Mouse (Mus musculus): ENCODE data around the gene Zswim1. TPM values are rescaled to one million over a fixed set of nuclear protein-coding genes. Genes with fewer than 3 reads are reported as not detected.

The Zswim1 gene
- polyA plus RNA-seq, 1 experiment: 7.7 TPM

DNA sequence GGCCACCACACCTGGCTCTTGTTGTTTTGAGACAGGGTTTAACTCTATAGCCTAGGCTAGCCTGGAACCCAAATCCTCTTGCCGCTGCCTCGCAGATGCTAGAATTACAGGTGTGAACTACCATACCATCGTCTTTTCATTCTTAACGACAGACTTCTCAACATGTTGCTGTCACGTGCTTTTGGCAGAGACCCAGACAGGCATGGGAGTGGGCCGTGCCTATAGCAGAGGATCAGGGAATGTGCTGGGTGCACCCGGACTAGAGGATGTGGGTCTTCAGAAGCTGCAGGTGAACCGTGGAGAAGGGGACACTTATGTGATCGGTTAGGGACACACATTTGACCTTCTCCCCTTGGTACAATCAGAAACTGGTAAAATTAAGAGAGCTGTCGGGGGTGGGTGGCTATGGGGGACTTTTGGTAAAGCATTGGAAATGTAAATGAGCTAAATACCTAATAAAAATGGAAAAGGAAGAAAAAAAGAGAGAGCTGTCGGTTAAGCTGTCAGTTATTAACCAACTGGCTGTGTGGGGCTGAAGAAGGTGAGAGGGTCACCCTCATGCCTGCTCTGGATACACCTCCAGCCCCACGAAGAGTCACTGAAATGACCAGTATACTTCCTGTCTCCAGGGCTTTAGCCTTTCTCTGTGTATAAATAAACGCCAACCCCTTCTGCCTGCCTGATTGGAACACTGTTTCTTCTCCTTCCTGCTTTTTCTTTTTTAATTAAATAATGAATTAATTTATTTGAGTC lies 22.1 kb upstream of the Zswim1 start:
- no peak for TF ChIP-seq POLR2A (IDR thresholded peaks at IDR 0.05; ENCODE audit: low read depth, low read length)
- TF ChIP-seq CTCF (IDR thresholded peaks at IDR 0.05; ENCODE audit: extremely low read depth, insufficient read depth, insufficient read length, insufficient replicate concordance): no peak
- H3K4me3 ChIP-seq (ENCODE audit: extremely low read depth, insufficient read depth, insufficient read length): no peak overlapping the region
- WGBS: 94% methylated on average over 13 of the region's 13 CpGs
- peaks cover 21% of the 10 kb centered on the region for H3K36me3 ChIP-seq (ENCODE audit: control insufficient read depth, insufficient read depth, low read length)
- no peak overlapping the region for H3K27ac ChIP-seq (ENCODE audit: insufficient read depth, low read length)
- no peaks in the 10 kb centered on the region for H3K27me3 ChIP-seq (ENCODE audit: control insufficient read depth, insufficient read depth, low read length)
- peaks cover 8% of the 10 kb centered on the region; the same call in 1 of the 2 replicates for H3K4me1 ChIP-seq (ENCODE audit: control insufficient read depth, insufficient read depth, insufficient read length)
- no peak for DNase-seq (ENCODE audit: low read depth in 1 of 2, low spot score in 2 of 2)

DNA sequence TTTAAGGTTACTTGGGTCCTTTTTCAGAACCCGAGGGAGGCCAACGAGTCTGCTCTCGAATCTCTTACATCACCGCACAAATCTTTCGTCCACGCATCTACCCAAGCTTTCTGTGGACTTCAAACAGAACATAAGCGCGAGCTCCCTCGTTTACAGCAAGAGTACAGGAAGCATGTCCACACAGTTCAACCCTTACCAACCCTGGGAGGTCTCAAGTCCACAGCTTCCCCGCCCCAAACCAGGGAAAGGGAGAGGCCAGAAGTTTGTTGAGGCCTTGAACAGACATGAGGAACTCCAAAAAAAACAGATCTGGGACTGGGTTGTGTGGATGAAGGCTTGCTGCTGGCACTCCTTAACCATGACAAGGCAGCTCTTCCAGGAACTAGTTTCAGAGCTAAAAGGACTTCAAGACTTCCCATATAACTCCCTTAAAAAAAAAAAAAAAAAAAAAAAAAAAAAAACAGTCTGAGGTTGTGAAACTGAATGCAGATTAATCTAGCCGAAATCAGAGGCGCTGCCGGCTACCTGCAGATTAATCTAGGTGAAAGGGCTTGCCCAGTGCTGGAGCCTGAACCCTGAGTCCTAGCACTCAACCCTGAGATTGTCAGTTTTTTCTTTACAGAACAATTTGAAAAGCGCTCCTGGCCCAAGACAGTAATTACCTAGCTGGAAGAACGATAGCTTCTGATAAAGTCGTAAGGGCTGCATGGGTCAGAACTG lies 19.1 kb upstream of the Zswim1 start:
- Histone ChIP-seq H3K4me3 (ENCODE audit: extremely low read depth, insufficient read depth, insufficient read length) (no peak overlapping the region; the same call in 1 of the 2 replicates), H3K27me3 (ENCODE audit: control insufficient read depth, insufficient read depth, low read length) (no peaks in the 10 kb centered on the region), H3K36me3 (ENCODE audit: control insufficient read depth, insufficient read depth, low read length) (peaks cover 11% of the 10 kb centered on the region), H3K27ac (ENCODE audit: insufficient read depth, low read length) (no peak overlapping the region), H3K4me1 (ENCODE audit: control insufficient read depth, insufficient read depth, insufficient read length) (peaks cover 8% of the 10 kb centered on the region; the same call in 1 of the 2 replicates)
- DNase-seq (ENCODE audit: low read depth in 1 of 2, low spot score in 2 of 2): no peak
- 88% methylated on average over 16 of the region's 16 CpGs for WGBS
- TF ChIP-seq CTCF (IDR thresholded peaks at IDR 0.05; ENCODE audit: extremely low read depth, insufficient read depth, insufficient read length, insufficient replicate concordance): no peak
- TF ChIP-seq POLR2A (IDR thresholded peaks at IDR 0.05; ENCODE audit: low read depth, low read length): no peak

DNA sequence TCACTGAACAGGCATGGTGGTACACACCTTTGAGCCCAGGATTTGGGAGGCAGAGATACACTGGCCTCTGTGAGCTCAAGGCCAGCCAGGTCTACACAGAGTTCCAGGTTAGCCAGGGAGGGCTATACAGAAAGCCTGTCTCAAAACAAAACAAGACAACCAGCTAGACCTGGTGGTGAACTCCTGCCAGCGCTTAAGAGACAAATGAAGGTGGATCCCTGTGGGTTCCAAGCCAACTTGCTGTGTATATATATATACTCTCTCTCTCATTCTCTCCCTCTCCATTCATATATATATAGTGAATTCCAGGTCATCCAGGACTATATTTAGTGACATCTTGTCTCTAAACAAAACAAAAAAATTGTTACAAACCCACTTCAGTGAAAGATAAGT lies 18.6 kb upstream of the Zswim1 start:
- Histone ChIP-seq H3K27ac (ENCODE audit: insufficient read depth, low read length) (no peak overlapping the region), H3K36me3 (ENCODE audit: control insufficient read depth, insufficient read depth, low read length) (peaks cover 12% of the 10 kb centered on the region), H3K4me3 (ENCODE audit: extremely low read depth, insufficient read depth, insufficient read length) (peak overlapping the region; percentile 93), H3K4me1 (ENCODE audit: control insufficient read depth, insufficient read depth, insufficient read length) (peaks cover 8% of the 10 kb centered on the region; the same call in 1 of the 2 replicates), H3K27me3 (ENCODE audit: control insufficient read depth, insufficient read depth, low read length) (no peaks in the 10 kb centered on the region)
- TF ChIP-seq POLR2A (IDR thresholded peaks at IDR 0.05; ENCODE audit: low read depth, low read length) (no peak), CTCF (IDR thresholded peaks at IDR 0.05; ENCODE audit: extremely low read depth, insufficient read depth, insufficient read length, insufficient replicate concordance) (no peak)
- no peak for DNase-seq (ENCODE audit: low read depth in 1 of 2, low spot score in 2 of 2)
- WGBS: 74% methylated on average over 1 of the region's 1 CpGs

DNA sequence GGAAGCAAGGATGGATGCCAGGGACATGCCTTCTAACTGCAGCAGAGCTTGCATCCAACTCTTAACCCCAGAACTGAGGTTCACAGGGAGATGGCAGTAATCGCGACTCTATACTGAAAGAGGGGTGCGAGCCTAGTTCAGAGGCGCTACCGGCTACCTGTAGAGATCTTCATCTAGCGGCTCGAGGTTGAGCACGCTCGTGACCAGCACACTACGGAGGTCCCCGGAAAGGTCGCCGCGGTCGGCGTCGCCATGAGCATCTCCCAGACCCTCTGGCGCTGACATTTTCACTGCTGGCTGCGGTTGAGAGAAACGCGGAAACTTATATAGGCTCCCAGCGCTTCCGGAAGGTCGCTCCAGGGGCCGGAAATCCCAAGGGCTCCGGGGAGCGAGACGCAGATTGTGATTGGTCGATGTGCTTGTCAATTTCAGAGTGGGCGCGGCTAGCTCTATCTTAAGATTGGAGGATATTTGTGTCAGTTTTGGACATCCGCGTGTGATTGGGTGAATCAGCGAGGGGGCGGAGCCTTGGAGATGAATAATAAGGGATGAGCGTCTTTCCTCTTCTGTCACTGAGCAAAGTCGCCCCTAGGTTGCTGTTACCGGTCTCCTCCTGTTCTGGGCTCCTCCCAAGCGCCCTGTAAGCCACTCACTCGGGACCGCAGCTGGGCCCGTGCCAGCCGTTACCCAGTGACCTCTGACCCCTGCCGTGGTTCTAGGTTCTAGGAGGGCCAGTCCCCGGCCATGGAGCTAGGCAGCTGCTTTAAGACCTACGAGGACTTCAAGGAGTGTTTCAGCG lies 17.8 kb upstream of the Zswim1 start, which contains the start of the genes Acot8 and Zswim3:
TSS of gene Acot8 (minus strand) at position 350 of the 799 bp plus-strand sequence.
TSS of gene Zswim3 (plus strand) at position 566 of the 799 bp plus-strand sequence.
- Histone ChIP-seq H3K4me1 (ENCODE audit: control insufficient read depth, insufficient read depth, insufficient read length) (peaks cover 8% of the 10 kb centered on the region; the same call in 1 of the 2 replicates), H3K27me3 (ENCODE audit: control insufficient read depth, insufficient read depth, low read length) (no peaks in the 10 kb centered on the region), H3K36me3 (ENCODE audit: control insufficient read depth, insufficient read depth, low read length) (peaks cover 7% of the 10 kb centered on the region), H3K27ac (ENCODE audit: insufficient read depth, low read length) (peak within 1 kb of the TSS; percentile 89), H3K4me3 (ENCODE audit: extremely low read depth, insufficient read depth, insufficient read length) (peak within 1 kb of the TSS; percentile 93)
- WGBS: 1% methylated on average over 47 of the region's 47 CpGs
- DNase-seq (ENCODE audit: low read depth in 1 of 2, low spot score in 2 of 2): peak; percentile 96 to 98
- peak; percentile 90 for TF ChIP-seq POLR2A (IDR thresholded peaks at IDR 0.05; ENCODE audit: low read depth, low read length)
- no peak for TF ChIP-seq CTCF (IDR thresholded peaks at IDR 0.05; ENCODE audit: extremely low read depth, insufficient read depth, insufficient read length, insufficient replicate concordance)

DNA sequence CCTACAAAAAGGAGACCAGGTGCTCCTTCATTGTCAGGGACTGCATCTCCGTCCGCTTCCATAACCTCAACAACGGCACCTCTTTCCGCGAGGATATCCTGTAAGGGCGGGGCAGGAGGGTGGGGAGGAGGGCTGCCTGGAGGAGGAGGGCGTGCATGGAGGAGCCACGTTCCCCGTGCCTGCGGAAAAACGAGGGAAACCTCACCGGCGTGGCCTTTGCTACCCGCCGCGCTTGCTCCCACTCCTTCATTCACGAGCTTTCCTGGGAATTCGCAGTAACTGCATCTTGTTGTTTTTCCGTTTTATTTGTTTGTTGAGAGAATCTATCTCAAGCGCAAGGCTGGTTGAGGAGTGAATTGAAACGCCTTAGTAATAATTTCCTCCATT lies 17.2 kb upstream of the Zswim1 start:
- 2% methylated on average over 21 of the region's 21 CpGs for WGBS
- H3K27me3 ChIP-seq (ENCODE audit: control insufficient read depth, insufficient read depth, low read length): no peaks in the 10 kb centered on the region
- TF ChIP-seq CTCF (IDR thresholded peaks at IDR 0.05; ENCODE audit: extremely low read depth, insufficient read depth, insufficient read length, insufficient replicate concordance) (no peak), POLR2A (IDR thresholded peaks at IDR 0.05; ENCODE audit: low read depth, low read length) (no peak)
- peak overlapping the region; percentile 89 for H3K27ac ChIP-seq (ENCODE audit: insufficient read depth, low read length)
- H3K4me3 ChIP-seq (ENCODE audit: extremely low read depth, insufficient read depth, insufficient read length): peak overlapping the region; percentile 73
- H3K36me3 ChIP-seq (ENCODE audit: control insufficient read depth, insufficient read depth, low read length): peaks cover 3% of the 10 kb centered on the region
- DNase-seq (ENCODE audit: low read depth in 1 of 2, low spot score in 2 of 2): no peak
- H3K4me1 ChIP-seq (ENCODE audit: control insufficient read depth, insufficient read depth, insufficient read length): peaks cover 8% of the 10 kb centered on the region; the same call in 1 of the 2 replicates

DNA sequence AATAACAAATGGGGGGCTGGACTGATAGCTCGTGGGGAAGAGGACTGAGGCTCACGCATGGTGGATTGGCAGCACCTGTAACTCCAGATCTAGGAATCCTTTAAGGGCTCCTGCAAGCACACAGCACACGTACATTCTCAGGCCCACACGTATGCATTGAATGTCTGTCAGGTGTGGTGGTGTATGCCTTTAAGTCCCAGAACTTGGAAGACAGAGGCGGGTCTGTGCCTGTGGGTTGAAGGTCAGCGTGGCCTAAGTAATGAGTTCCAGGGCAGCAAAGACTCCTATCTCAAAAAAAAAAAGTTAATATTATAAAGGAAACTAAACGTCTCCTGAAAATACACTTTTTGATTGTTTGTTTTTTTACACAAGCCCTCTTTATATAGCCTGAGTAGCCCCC lies 15.9 kb upstream of the Zswim1 start:
- no peak for TF ChIP-seq POLR2A (IDR thresholded peaks at IDR 0.05; ENCODE audit: low read depth, low read length)
- no peak for TF ChIP-seq CTCF (IDR thresholded peaks at IDR 0.05; ENCODE audit: extremely low read depth, insufficient read depth, insufficient read length, insufficient replicate concordance)
- Histone ChIP-seq H3K36me3 (ENCODE audit: control insufficient read depth, insufficient read depth, low read length) (peaks cover 1% of the 10 kb centered on the region; the same call in 1 of the 2 replicates), H3K27ac (ENCODE audit: insufficient read depth, low read length) (no peak overlapping the region), H3K4me1 (ENCODE audit: control insufficient read depth, insufficient read depth, insufficient read length) (peaks cover 8% of the 10 kb centered on the region; the same call in 1 of the 2 replicates), H3K4me3 (ENCODE audit: extremely low read depth, insufficient read depth, insufficient read length) (no peak overlapping the region), H3K27me3 (ENCODE audit: control insufficient read depth, insufficient read depth, low read length) (no peaks in the 10 kb centered on the region)
- DNase-seq (ENCODE audit: low read depth in 1 of 2, low spot score in 2 of 2): no peak
- 93% methylated on average over 7 of the region's 7 CpGs for WGBS
